Mouse (Mus musculus) frontal cortex, adult 2 months (tissue): ENCODE measurements at regions not wholly inside any gene's neighbourhood (a gene's known extent, or its start where the extent isn't known, plus 50 kb on each side); places are given as distances from the start of the nearest gene placed in this dataset.
A peak's percentile ranks its signal among the peaks of the same experiment; 100 is the strongest.

Experiments
- DNase-seq, 2 experiments: peaks; one replicate each; pipeline ENCODE4 v3.0.0; 2022; ENCODE audit warnings: low spot score in 1 of 2; ENCODE audit errors: extremely low spot score in 1 of 2

DNA sequence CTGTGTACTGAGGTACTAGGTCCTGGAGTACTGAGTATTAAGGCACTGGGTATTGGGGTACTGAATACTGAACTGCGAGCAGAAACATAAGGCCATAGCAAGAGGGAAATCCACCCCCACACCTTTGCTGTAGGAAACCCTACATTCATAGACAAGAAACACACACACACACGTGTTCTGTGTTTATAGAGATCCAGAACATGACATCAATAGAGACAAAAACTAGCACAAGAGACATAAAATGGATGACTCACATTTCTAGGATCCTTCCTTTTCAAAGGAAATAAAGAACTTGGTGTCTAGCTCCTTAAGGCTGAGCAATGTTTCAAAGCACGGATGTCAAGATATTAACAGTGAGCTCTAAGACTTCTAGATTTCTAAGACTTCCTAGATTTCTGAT is 49.9 kb upstream of the Nepro start:
- no peak for DNase-seq

DNA sequence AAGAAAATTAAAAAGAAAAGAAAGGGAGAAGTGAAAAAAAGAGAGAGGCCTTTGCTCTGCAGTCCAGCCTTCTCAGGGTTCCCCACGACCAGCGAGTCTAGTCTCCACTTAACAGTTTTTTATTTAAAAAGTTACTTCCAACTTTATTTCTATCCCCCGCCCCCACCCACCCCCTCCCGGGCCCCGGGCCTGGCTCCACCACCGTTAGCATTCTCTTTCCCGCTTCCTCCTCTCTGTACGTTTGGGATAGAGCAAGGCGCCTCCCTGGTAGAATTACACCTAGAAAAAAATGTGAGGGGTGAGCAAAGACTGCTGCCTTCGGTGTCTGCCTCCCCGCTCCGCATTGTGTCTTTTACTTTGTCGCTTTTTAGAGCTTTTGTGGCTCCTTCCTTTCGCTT is 51.7 kb upstream of the Nepro start:
- no peak for DNase-seq

DNA sequence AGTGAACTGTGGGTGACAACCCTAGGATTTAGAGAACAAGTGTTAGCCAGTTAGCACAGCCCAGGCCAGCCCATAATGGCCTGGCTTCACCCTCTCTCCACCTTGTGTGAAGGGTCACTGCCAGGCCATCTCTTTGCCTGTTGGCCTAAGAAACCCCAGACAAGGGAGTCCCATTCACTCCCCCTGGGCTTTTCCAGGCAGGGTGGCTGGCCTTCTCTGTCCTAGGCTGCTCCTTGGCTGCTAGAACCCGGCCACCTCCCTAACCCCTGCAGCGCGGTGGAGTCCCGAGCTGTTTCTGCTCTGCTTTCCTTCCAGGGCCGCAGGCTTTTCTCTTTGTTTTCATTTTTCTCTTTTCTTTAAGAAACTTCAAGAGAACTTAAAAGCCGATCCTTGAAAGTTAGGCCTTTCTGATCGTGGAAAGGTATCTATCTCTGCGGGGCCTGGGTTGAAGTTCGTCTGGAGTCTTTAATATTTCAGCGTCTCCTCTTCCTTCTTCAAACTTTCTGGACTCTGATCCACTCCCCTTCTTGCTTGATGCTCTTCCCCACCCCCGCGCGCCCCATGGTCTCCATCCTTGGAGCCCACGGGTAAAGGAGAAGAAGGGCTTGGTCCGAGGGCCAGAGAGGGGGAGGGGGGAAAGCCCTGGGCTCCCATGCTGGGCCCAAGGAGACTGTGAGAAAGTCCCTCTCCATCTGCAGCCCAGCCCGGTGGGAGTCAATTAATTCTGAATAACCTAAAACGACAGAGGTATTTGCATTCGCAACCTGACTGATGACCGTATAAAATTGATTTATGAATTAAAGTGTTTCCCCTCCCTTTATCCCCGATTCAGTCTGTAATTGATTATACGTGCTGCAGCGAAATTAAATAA is 52.3 kb upstream of the Nepro start:
- no peak for DNase-seq

DNA sequence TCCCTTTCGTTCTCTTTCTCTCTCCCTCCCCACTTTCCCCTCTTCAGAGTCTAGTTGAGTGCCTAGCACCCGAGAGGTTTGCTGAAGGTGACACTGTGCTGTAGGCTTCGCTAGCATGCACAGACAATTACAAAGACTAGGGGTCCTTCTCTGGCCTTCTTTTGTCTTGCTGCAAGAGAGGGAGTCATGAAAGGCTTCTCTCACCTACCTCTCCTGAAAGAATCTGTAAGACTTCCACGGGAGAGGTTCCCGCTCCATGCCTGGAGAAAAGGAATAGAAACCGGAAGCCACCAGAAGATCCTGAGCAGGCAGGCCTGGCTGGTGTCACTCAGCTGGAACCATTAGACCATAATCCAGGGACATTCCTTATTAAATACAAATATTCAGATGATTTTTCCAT is 56.0 kb upstream of the Nepro start:
- no peak for DNase-seq

DNA sequence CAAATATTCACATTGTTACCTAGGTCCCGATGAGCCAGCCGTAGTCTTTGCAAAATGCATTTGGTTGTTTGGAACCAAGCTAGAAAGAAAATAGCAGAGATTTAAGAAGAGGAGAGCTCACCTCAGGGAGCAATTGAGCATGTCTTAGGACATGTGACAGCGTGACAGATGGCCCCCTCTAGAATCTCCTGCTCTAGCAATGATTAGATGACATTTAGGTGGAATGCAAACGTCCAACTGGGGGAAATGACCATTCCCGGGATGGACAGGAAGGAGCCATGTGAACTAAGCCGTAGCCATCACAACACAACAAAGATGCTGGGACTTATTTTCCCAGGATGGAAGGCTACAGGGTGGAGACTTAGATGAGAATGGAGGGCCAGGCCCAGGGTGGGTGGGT is 57.0 kb upstream of the Nepro start:
- no peak for DNase-seq

DNA sequence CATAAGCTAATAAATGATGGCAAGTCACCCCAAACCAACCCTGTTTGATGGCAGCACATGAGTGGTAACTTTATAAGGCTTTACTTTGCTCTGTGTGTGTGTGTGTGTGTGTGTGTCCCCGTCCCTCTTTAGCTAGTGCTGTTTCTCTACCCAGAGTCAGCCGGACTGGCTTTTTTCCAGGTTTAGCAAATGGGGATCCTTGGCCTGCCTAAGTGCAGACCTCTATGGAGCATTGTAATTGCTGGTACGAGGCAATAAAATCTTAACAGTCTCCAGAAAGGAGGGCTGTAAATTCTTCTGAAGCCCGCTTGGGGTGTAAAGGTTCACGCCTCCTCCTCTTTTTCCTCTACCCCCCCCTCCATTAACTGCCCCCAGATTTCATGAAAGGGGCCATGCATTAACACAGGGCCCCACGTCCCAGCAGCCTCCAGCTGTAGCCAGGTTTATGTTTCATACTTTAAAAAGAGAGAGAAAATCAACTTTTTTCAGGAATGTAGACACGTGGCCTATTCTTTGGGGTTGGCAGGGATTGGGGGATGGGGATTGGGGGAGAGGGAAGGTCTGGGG is 57.6 kb upstream of the Nepro start:
- no peak for DNase-seq

DNA sequence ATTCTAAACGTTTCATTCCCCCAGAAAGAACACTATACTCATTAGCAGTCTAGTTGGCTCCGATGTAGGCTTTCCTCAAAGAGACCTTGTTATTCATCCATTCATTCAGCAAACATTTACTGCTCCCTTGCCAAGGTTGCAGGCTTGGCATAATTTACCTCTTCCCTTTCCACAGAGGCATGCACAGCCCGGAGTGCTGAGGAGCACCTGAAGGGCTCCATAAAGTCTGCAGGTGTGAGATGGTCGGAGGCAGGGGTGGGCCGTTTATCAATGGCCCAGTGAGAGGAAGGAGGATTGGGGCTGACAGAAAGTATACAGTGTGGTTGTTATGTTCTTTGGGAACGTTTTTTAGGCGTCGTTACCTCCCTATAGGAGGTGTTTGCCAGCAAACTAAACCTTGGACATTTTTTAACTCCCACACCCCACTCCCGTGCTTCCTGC is 58.6 kb upstream of the Nepro start:
- no peak for DNase-seq

DNA sequence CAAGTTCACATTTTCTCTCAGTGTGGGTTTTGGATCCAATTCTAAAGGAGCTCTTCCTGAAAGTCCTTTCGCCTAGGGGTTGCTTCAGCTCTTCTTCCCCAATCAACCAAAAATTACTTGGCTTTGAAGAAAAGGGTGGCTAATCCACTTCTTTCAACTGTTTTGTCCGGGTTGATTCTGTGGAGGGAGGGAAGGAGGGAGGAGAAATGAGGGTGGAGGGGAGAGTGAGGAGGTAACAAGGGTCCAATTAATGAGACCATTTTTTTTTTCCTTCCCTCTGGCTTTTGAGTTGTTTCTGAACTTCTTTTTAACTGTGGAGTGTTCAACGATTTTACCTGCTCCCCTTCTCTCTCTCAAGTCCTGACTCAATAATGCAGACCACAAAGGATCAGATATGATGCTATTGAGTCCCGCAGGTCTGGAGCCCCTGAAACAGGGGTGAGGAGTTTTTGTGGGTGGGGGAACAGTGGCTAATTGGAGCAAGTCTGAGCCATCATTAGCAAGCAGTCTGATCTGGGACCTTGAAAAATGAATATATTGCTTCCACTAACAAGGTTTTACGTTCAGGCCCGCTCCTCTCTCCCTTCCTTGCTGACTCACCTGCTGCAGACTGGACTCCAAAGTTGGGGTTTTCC is 61.0 kb upstream of the Nepro start:
- DNase-seq: no peak

DNA sequence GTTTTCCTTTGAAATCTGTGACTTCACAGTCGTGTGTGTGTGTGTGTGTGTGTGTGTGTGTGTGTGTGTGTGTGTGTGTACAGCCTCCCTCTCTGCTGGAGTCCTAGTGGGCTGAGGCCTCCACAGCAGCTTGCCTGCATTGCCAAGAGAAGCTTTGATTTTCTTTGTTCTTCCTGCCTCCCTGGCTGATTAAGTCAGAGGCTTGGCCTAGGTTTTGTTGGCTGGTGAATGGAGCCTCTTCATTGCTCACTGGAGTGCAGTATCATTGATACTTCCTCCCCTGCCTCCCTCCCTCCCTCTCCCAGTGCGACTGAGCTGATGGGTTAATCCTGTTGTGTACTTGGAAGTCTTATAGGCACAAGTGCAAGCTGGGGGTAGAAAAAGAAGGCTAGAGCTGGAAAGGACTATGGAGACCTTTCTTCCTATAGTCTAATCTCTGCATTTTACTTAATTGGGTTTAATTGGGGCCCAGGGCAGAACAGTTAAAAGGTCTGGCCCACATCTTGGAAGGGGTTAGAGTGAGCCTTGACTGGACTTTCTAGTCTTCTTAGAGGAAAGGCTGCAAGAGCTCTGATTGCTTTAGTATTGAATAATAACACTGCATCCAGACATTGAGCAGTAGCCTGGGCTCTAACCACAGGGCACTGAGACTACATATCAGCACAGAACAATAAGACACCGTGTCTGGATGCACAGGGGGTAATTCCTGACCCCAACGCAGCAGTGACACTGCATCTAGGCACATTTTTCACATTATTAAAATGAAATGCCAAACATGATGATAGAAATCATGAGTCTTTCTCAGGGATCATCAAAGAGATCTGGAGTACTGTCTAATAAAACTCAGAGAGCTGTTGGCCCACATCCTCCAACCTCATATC is 62.9 kb upstream of the Nepro start:
- DNase-seq: no peak

DNA sequence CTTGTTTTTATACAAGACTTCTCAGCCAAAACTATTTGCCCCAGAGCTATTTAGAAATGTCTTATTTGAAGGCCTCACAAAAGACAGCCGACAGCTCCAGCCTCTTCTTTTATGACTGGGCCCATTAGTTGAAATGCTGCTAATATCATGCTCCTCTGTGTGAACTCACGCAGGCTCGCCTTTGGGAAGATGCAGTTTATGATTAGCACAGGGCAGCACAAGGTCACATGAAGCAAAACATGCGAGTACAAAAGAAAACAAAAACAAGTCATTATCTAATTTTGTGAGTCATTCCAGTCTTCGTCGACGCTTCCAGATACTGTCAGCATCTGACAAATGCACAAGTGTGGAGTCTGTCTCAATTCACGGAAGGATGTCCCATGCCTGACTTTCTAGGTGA is 65.8 kb upstream of the Nepro start:
- DNase-seq: no peak

DNA sequence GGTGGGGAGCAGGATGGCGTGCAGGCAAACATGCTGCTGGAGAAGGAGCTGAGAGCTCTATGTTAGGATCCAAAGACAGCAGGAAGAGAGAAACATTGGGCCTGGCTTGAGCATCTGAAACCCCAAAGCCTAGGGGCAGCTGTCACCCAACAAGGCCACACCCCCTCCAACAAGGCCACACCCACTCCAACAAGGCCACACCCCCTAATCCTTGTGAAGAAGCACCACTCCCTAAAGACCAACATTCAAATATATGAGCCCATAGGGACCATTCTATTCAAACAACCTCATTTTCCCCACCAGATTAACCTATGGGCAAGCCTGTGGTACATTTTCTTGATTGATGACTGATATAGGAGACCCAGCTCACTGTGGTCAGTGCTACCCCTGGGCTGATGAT is 67.9 kb upstream of the Nepro start:
- DNase-seq: no peak

DNA sequence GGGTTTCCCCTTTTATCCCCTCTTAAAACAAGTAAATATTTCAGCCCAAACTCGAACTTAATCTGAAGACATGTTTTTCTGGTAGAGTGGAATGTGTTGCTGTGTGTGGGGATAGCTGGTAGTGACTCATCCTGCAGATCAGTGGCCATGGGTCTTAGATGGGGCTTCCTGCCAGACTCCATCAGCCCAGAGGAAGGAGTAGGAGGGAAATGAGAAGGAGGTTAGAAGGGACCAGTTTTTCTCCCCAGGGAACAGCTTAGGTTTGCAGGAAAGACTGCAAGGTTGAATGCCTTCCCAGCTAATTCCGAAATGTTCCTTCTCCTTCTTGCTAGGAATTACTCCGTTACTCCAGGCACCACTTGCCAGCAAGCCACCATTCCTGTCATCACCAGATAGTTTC is 68.8 kb upstream of the Nepro start:
- DNase-seq: peak in 1 of 2 experiments; percentile 45

DNA sequence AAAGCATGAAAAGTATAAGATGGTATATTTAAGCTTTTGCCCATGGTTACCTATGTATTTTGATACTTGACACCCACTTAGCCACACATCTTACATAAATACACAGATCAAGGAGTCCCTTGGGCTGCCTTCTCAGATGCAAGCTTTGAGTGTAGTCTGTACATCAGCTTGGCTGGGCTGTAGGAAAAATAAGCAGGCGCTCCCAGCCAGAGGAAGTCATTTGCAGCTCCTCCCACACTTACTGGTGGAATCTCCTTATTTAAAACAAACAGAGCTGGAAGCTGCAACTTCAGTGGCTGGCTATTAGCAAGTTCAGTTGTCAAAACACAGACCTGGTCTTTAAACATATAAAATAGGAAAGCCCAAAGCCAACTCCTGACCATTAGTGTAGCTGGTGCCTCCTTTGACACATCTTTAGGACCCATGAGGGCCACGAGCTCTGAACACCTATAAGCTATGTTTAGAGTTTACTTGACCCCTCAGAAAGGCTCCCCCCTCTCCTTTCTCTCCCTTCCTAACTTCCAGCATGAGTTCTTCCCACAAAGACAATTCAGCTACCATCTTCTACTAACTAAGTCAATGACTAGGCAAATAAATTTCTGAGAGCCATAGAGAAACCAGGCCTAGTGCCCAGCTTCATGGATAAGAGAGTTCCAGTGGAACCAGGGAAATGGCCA is 75.4 kb upstream of the Nepro start:
- DNase-seq: no peak

DNA sequence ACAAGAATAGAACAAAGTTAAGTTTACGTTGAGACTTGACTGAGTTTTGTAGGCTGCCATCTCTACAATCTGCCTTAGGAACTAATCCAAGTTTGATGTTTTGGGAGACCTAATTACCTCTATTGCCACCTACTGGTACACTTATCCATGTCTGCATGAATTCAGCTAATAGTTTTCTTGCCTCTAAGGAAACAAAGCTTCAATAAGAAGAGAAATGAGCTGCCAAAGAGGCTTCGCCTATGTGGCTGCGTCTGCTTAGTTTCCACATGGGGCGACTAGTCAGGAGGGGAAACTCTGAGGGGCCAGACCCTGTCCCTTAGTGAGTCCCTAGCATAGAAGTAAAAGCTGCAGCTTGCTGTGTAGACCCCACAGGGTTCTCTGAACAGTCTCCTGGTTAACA is 80.1 kb upstream of the Nepro start:
- peak in 1 of 2 experiments; percentile 64 for DNase-seq

DNA sequence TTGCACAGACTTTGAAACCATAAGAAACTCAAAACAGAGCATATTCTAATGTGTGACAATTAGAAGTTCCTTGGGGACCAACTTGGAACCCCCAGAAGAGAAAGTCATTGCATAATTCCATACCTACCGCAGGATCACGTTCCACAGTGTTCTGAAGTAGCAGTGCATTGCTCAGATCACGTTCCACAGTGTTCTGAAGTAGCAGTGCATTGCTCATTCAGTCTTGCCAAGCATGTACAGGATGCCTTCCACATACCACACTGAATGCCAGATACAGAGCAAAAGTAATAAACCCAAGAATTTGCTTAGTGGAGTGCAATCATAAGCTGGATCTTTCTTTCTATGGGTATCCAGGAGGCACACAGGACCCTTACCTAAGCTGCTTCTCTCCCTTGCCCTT is 78.4 kb upstream of the Boc start:
- no peak for DNase-seq

DNA sequence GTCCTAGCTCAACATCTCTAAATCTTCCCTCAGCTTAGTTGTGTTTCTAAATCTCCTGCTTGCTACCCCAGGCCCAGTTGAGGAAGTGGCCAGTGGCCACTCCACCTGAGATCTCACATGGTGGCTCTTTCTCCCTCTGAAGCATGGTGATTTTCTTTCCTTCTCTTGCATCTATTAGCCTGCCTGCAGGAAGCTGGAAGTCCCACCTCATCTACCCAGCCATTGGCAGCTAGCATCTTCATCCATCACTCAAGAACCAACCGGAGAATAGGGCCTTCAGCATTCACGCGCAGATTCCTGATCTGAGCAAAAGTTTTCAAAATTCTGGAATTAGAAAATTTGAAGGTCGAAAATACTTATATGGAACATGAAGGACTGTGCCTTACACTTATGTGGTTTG is 75.8 kb upstream of the Boc start:
- no peak for DNase-seq

DNA sequence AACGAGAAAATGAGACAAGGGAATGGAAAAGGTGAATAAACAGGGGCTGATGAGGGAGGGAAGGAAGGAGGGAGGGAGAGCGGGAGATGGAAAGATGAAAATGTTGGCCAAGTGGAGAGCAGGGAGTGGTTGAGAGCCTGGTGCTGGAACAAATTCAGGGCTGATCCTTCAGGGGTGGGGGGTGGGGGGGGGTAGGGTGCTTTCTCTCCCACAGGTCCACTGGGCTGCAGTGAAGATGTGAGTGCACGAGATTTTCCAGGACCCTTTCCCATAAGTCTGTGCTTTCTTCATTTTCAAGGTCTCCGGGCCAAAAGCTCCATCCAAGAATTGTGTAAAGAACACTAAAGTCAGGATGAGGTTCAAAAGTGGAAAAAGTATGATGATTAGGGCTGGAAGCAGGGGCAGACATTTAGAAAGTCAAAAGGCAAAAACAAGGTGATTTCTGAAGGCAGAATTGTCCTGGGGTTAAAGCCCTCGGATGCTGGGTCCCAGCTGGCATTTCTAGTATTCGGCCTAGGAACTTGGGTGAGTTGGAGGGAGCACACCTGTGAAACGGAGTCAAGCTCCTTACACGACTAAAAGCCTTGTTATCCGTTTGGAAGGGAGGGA is 74.5 kb upstream of the Boc start:
- DNase-seq: no peak

DNA sequence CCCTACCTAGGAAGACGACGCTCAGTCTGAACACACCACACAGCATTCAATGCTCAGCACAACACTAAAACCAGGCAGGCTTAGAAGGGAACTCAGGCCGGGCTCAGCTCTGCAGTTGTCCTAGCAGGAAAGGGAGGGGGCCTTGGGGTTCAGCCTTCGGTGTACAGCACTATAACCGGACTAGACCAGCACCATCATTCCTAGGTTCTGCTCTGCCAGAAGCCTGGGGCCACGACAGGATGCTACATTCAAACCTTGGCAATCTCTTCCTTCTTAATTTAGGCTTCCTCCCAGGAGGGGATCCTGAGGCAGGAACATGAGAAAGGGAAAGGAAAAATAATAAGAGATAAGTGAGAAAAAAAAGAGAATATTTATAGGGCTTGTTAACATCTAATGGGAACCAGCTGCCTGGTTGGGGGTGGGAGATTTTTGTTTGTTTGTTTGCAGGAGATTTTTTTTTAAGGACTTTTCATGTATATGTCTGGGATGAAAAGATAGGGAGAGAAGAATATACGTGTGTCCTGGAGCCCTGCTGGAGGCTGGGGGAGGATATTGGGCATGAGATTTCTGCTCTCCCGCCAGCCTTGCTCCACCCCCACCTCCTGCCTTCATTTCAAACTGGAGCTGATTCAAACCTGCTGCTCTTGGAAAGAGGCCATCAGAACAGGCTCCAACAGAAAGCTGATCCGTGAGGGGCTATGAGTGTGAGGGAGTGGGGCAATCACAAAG is 73.8 kb upstream of the Boc start:
- DNase-seq: peak in 1 of 2 experiments; percentile 77

DNA sequence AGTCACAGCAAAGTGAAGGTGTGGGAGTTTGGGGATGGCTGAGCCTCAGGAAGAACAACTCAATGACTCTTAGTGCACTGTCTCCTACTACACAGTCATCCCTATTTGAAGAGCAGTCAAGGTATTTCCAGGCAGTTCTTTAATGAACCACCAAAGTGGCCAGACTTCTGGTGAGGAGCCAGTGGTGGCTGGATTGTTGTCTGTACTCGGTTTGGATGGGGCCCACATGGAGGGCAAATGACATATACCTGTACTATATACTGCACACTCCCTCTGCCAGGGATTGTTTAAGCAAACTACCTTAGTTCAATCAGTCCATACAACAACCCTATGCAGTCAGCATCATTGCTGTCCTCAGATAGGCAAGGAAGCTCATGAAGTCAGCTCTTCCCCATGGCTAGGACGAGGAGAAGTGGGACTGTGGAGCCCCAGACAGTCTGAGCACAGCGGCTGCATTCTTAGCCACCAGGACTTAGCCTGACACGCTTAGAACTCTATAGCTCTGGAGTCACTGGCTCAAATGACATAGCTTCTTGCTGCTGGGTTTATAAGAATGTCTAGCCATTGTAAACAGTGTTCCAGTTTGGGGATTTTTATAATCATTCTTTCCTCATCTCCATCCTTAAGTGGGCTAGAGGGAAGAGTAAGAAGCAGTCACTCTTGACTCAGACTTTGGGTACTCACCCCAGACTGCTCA is 72.8 kb upstream of the Boc start:
- no peak for DNase-seq
